Comparison of ENCODE assay signal across 8 mouse cellular contexts in genomic region chr4:53826641-53827248, GRCm38 (mm10). TPM values are rescaled to one million over a fixed set of nuclear protein-coding genes. Genes with fewer than 3 reads are reported as not detected.
DNase-seq lines count a peak whose midpoint lies in the region; ATAC-seq and TF ChIP-seq lines count a peak whose summit lies in the region.

No protein-coding gene starts in this region.

- TF ChIP-seq CTCF in lung, postnatal 0 days (IDR thresholded peaks at IDR 0.05), result no peak
- TF ChIP-seq CTCF in stomach, postnatal 0 days (IDR thresholded peaks at IDR 0.05; ENCODE audit: low read depth), result no peak

- DNase-seq in embryo, embryonic 10 days (ENCODE audit: low spot score), result peak; percentile 14
- DNase-seq in embryo, embryonic 10.5 days (ENCODE audit: low spot score), result no peak
- peak; percentile 39 for DNase-seq in MEL-GATA-1-ER (ENCODE audit: extremely low read depth, low read depth)
- peak; percentile 67 for DNase-seq in lung, postnatal 0 days (ENCODE audit: low spot score)
- DNase-seq in stomach, postnatal 0 days (ENCODE audit: low spot score), result no peak
- DNase-seq in cerebellum, postnatal 25 days, result no peak

- peak overlapping the region in 1 of 2 experiments; percentile 48; a peak in 1 of 4 replicates for H3K27ac ChIP-seq in heart, embryonic 14.5 days (replicated peaks in 1 of 2; ENCODE audit: control insufficient read depth in 1 of 2, insufficient read depth in 1 of 2, low read depth in 2 of 2, low read length in 2 of 2)
- peak overlapping the region; percentile 83 for H3K27ac ChIP-seq in lung, postnatal 0 days (ENCODE audit: low read length)
- H3K27ac ChIP-seq in stomach, postnatal 0 days (replicated peaks), result no peak overlapping the region

- H3K36me3 ChIP-seq in heart, embryonic 14.5 days (ENCODE audit: control insufficient read depth, insufficient read depth, low read length), result no peaks in the 10 kb centered on the region
- no peaks in the 10 kb centered on the region for H3K36me3 ChIP-seq in lung, postnatal 0 days (ENCODE audit: insufficient read depth, low read length)
- no peaks in the 10 kb centered on the region for H3K36me3 ChIP-seq in stomach, postnatal 0 days (ENCODE audit: control insufficient read depth, insufficient read depth, low read length)

- H3K4me1 ChIP-seq in heart, embryonic 14.5 days (ENCODE audit: control insufficient read depth in 2 of 2, insufficient read depth in 2 of 2, low read length in 2 of 2), result peaks cover 0 to 3% of the 10 kb centered on the region in 2 experiments; a peak in 2 of 4 replicates
- no peaks in the 10 kb centered on the region; the same call in 1 of the 2 replicates for H3K4me1 ChIP-seq in lung, postnatal 0 days (ENCODE audit: insufficient read depth, low read depth, low read length)
- 0 out of 2 replicates have a peak, but pooled peaks cover 3% of the 10 kb centered on the region for H3K4me1 ChIP-seq in stomach, postnatal 0 days (replicated peaks; ENCODE audit: control insufficient read depth, insufficient read depth)

- peak overlapping the region; percentile 89 to 94; a peak in 3 of 4 replicates for H3K4me3 ChIP-seq in heart, embryonic 14.5 days (ENCODE audit: control insufficient read depth in 1 of 2, insufficient read depth in 1 of 2, low read depth in 1 of 2, low read length in 2 of 2)
- peak overlapping the region; percentile 86 for H3K4me3 ChIP-seq in lung, postnatal 0 days (ENCODE audit: low read depth, low read length)
- peak overlapping the region; percentile 93 for H3K4me3 ChIP-seq in stomach, postnatal 0 days (ENCODE audit: low read depth, low read length)

- no peaks in the 10 kb centered on the region for H3K9me3 ChIP-seq in heart, embryonic 14.5 days (ENCODE audit: control insufficient read depth, low read length)
- H3K9me3 ChIP-seq in lung, postnatal 0 days (ENCODE audit: low read length), result no peaks in the 10 kb centered on the region
- no peaks in the 10 kb centered on the region for H3K9me3 ChIP-seq in stomach, postnatal 0 days (ENCODE audit: control insufficient read depth, low read length)

- 4% methylated on average over 11 of the region's 11 CpGs for WGBS in heart, embryonic 14.5 days
- 6% methylated on average over 11 of the region's 11 CpGs for WGBS in lung, postnatal 0 days
- 6% methylated on average over 11 of the region's 11 CpGs for WGBS in stomach, postnatal 0 days

- no peaks in the 10 kb centered on the region for H3K27me3 ChIP-seq in heart, embryonic 14.5 days (ENCODE audit: control insufficient read depth, insufficient read depth, low read length)
- H3K27me3 ChIP-seq in lung, postnatal 0 days (replicated peaks; ENCODE audit: insufficient read depth, low read length), result no peaks in the 10 kb centered on the region
- H3K27me3 ChIP-seq in stomach, postnatal 0 days (ENCODE audit: control insufficient read depth, insufficient read depth, low read length), result no peaks in the 10 kb centered on the region

- H3K4me2 ChIP-seq in heart, embryonic 14.5 days (ENCODE audit: low read length), result peak overlapping the region; percentile 88
- peak overlapping the region; percentile 75 for H3K4me2 ChIP-seq in lung, postnatal 0 days (replicated peaks; ENCODE audit: low read depth, low read length)
- H3K4me2 ChIP-seq in stomach, postnatal 0 days (replicated peaks; ENCODE audit: low read depth), result peak overlapping the region; percentile 80

- TF ChIP-seq EP300 in lung, postnatal 0 days (IDR thresholded peaks at IDR 0.05), result no peak
- TF ChIP-seq EP300 in stomach, postnatal 0 days (optimal IDR thresholded peaks at IDR 0.05), result no peak

- H3K9ac ChIP-seq in heart, embryonic 14.5 days (ENCODE audit: low read length), result peak overlapping the region; percentile 84
- peak overlapping the region; percentile 74 for H3K9ac ChIP-seq in lung, postnatal 0 days (replicated peaks; ENCODE audit: low read depth)
- H3K9ac ChIP-seq in stomach, postnatal 0 days (ENCODE audit: low read length), result no peak overlapping the region

- ATAC-seq in heart, embryonic 14.5 days (ENCODE audit: insufficient number of reproducible peaks, insufficient read depth, low FRiP score, low read depth), result no peak
- ATAC-seq in lung, postnatal 0 days, result no peak
- no peak for ATAC-seq in stomach, postnatal 0 days (ENCODE audit: low FRiP score, low TSS enrichment)
- ATAC-seq in monocyte, adult 5-6 weeks (replicated peaks; ENCODE audit: insufficient number of reproducible peaks, low FRiP score, low TSS enrichment, poor library complexity, severe bottlenecking), result no peak

RNA-seq across cellular contexts. Expression of gene Tmem38b, which starts 0.9 kb away (rescaled TPM):
- 10.2 and 11.2 TPM in 2 replicates for polyA plus RNA-seq in heart, embryonic 14.5 days (2014; fragmentation: Nextera tagmentation; extraction: Ambion mirVana)
- 20.0 and 21.4 TPM in 2 replicates for polyA plus RNA-seq in lung, postnatal 0 days (2015; fragmentation: Nextera tagmentation; extraction: Ambion mirVana)
- polyA plus RNA-seq in stomach, postnatal 0 days (2015; fragmentation: Nextera tagmentation; extraction: Ambion mirVana), result 10.5 and 10.8 TPM in 2 replicates
- 19.2 to 34.4 TPM (median 29.2 TPM) in 3 replicates for total RNA-seq in monocyte, adult 5-6 weeks (2017)

RNA-seq across cellular contexts. Expression of gene Tal2, which starts 47.2 kb away (rescaled TPM):
- polyA plus RNA-seq in heart, embryonic 14.5 days (2014; fragmentation: Nextera tagmentation; extraction: Ambion mirVana), result 0.15 TPM in 1 of 2 replicates, not detected in the other
- polyA plus RNA-seq in lung, postnatal 0 days (2015; fragmentation: Nextera tagmentation; extraction: Ambion mirVana), result 0.07 and 0.13 TPM in 2 replicates
- 0.07 and 0.10 TPM in 2 replicates for polyA plus RNA-seq in stomach, postnatal 0 days (2015; fragmentation: Nextera tagmentation; extraction: Ambion mirVana)
- total RNA-seq in monocyte, adult 5-6 weeks (2017), result 0.10 TPM in 1 of 3 replicates, not detected in the others

Comparison
In these comparisons a context has a peak if more than half of its experiments do, and no peak if none do; other contexts are left out.
1. DNase-seq: peak in embryo, embryonic 10 days (single experiment), MEL-GATA-1-ER (single experiment) and lung, postnatal 0 days (single experiment); none in embryo, embryonic 10.5 days (single experiment), stomach, postnatal 0 days (single experiment) and cerebellum, postnatal 25 days (0 of 2).
2. Peak in every context shown above with its lines, with median percentiles within 50 percentile points of each other: H3K4me2 ChIP-seq and H3K4me3 ChIP-seq.